Mouse (Mus musculus) neural tube, embryonic 12.5 days (tissue): Measurements from ENCODE around the gene B3galnt2. TPM values are rescaled to one million over a fixed set of nuclear protein-coding genes. Genes with fewer than 3 reads are reported as not detected.

ENCODE experiments used
- ATAC-seq: fragments of 200-750 bp; cut with Nextera tagmentation; 2 replicates; pipeline ENCODE4 v1.8.0; 2017; ENCODE audit warnings: low read depth, mild to moderate bottlenecking, moderate TSS enrichment, moderate library complexity; ENCODE audit not compliant: low FRiP score
- H3K27ac ChIP-seq: fragments of 300-500 bp; sonication (generic); 2 replicates; pipeline ENCODE4 v1.5.1; 2016
- H3K27me3 ChIP-seq: fragments of 300-500 bp; sonication (generic); replicated peaks from 2 replicates; pipeline ENCODE4 v1.6.1; 2016; ENCODE audit warnings: mild to moderate bottlenecking
- H3K36me3 ChIP-seq: fragments of 300-500 bp; sonication (generic); 2 replicates; pipeline ENCODE4 v1.6.1; 2016; ENCODE audit warnings: mild to moderate bottlenecking
- H3K4me1 ChIP-seq: fragments of 300-500 bp; sonication (generic); 2 replicates; pipeline ENCODE4 v1.6.1; 2016
- H3K4me2 ChIP-seq: fragments of 300-500 bp; sonication (generic); replicated peaks from 2 replicates; pipeline ENCODE4 v1.6.1; 2016; ENCODE audit warnings: mild to moderate bottlenecking
- H3K4me3 ChIP-seq: fragments of 300-500 bp; sonication (generic); 2 replicates; pipeline ENCODE4 v1.5.1; 2016
- H3K9ac ChIP-seq: fragments of 300-500 bp; sonication (generic); 2 replicates; pipeline ENCODE4 v1.6.1; 2016; ENCODE audit warnings: mild to moderate bottlenecking
- H3K9me3 ChIP-seq: fragments of 300-500 bp; sonication (generic); 2 replicates; pipeline ENCODE4 v1.6.1; 2016; ENCODE audit warnings: mild to moderate bottlenecking
- WGBS: fragments of 180-500 bp; shearing (Covaris S2); methylation state at CpG from one replicate; pipeline ENCODE4 v1.1.7; 2016; 5-methylcytosine and 5-hydroxymethylcytosine counted together
- polyA plus RNA-seq: library from polyadenylated mRNA; unstranded; fragments of >200 nt; fragmentation: Nextera tagmentation; extraction: Ambion mirVana; gene quantifications from 2 replicates; pipeline ENCODE4 v1.2.1, GENCODE M21; 2016

B3galnt2 gene
- polyA plus RNA-seq, 1 experiment from 2014 or later = 33.8 TPM

- no peaks in the 10 kb centered on the region for H3K9me3 ChIP-seq
- H3K4me2 ChIP-seq = peak overlapping the region; percentile 89
- 0% methylated on average over 8 of the region's 8 CpGs for WGBS
- no peaks in the 10 kb centered on the region for H3K27me3 ChIP-seq
- peak overlapping the region; percentile 26; the same call in 1 of the 2 replicates for H3K27ac ChIP-seq
- H3K9ac ChIP-seq = peak overlapping the region; percentile 79
- H3K36me3 ChIP-seq = no peaks in the 10 kb centered on the region
- H3K4me3 ChIP-seq = peak overlapping the region; percentile 69
- ATAC-seq = peak; percentile 69
- peaks cover 10% of the 10 kb centered on the region; the same call in 1 of the 2 replicates for H3K4me1 ChIP-seq
Measured at GRCm38 (mm10) chr13:14038911-14039291, 84.6 kb downstream of the B3galnt2 start.

- H3K4me3 ChIP-seq = peak within 1 kb of the TSS; percentile 69
- peak; percentile 97 for ATAC-seq
- H3K27me3 ChIP-seq = no peaks in the 10 kb centered on the region
- H3K27ac ChIP-seq = peak within 1 kb of the TSS; percentile 85
- WGBS = 2% methylated on average over 35 of the region's 35 CpGs
- H3K9me3 ChIP-seq = no peaks in the 10 kb centered on the region
- H3K36me3 ChIP-seq = no peaks in the 10 kb centered on the region
- H3K4me1 ChIP-seq = peaks cover 10% of the 10 kb centered on the region; the same call in 1 of the 2 replicates
- peak within 1 kb of the TSS; percentile 89 for H3K4me2 ChIP-seq
- peak within 1 kb of the TSS; percentile 79 for H3K9ac ChIP-seq
Measured at GRCm38 (mm10) chr13:14039292-14039965, 85.2 kb downstream of the B3galnt2 start, which contains the start of gene Tbce. Gene Tbce (minus strand): TSS chr13:14039638.

GRCm38 (mm10) chr13:14040186-14040585 lies 85.9 kb downstream of the B3galnt2 start:
- no peak overlapping the region for H3K27ac ChIP-seq
- peaks cover 10% of the 10 kb centered on the region; the same call in 1 of the 2 replicates for H3K4me1 ChIP-seq
- peak overlapping the region; percentile 69 for H3K4me3 ChIP-seq
- no peak overlapping the region for H3K9ac ChIP-seq
- no peaks in the 10 kb centered on the region for H3K36me3 ChIP-seq
- no peaks in the 10 kb centered on the region for H3K27me3 ChIP-seq
- peak; percentile 5; the same call in 1 of the 2 replicates for ATAC-seq
- no peaks in the 10 kb centered on the region for H3K9me3 ChIP-seq
- peak overlapping the region; percentile 89 for H3K4me2 ChIP-seq
- 32% methylated on average over 5 of the region's 5 CpGs for WGBS

- no peak for ATAC-seq
- H3K4me3 ChIP-seq = no peak overlapping the region
- no peaks in the 10 kb centered on the region for H3K27me3 ChIP-seq
- no peaks in the 10 kb centered on the region for H3K9me3 ChIP-seq
- peaks cover 19% of the 10 kb centered on the region; the same call in 1 of the 2 replicates for H3K36me3 ChIP-seq
- H3K27ac ChIP-seq = no peak overlapping the region
- no peak overlapping the region for H3K9ac ChIP-seq
- 0 out of 2 replicates have a peak, but pooled peaks cover 4% of the 10 kb centered on the region for H3K4me1 ChIP-seq
- H3K4me2 ChIP-seq = no peak overlapping the region
Measured at GRCm38 (mm10) chr13:14043851-14044250, 89.6 kb downstream of the B3galnt2 start.

GRCm38 (mm10) chr13:14044521-14044920 lies 90.3 kb downstream of the B3galnt2 start:
- H3K4me2 ChIP-seq = no peak overlapping the region
- H3K9me3 ChIP-seq = no peaks in the 10 kb centered on the region
- H3K9ac ChIP-seq = no peak overlapping the region
- WGBS = 78% methylated on average over 2 of the region's 2 CpGs
- H3K36me3 ChIP-seq = peaks cover 26% of the 10 kb centered on the region
- ATAC-seq = no peak
- no peaks in the 10 kb centered on the region for H3K27me3 ChIP-seq
- no peak overlapping the region for H3K4me3 ChIP-seq
- no peak overlapping the region for H3K27ac ChIP-seq
- H3K4me1 ChIP-seq = 0 out of 2 replicates have a peak, but pooled peaks cover 3% of the 10 kb centered on the region

Other genes starting within 250 kb of the B3galnt2 start
- gene Gng4, start 170.4 kb upstream of the B3galnt2 start, polyA plus RNA-seq = 6.4 and 6.8 TPM in 2 replicates
- 76.2 and 84.9 TPM in 2 replicates for gene Tbce, start 85.2 kb downstream of the B3galnt2 start, polyA plus RNA-seq
- gene Arid4b, start 108.8 kb downstream of the B3galnt2 start, polyA plus RNA-seq = 93.8 and 94.1 TPM in 2 replicates
- gene Ggps1, start 109.0 kb downstream of the B3galnt2 start, polyA plus RNA-seq = 71.5 and 72.9 TPM in 2 replicates